Mouse (Mus musculus): ENCODE measurements at regions not wholly inside any gene's neighbourhood (a gene's known extent, or its start where the extent isn't known, plus 50 kb on each side); places are given as distances from the start of the nearest gene placed in this dataset.

- peak; percentile 83 for ATAC-seq (ENCODE audit: insufficient number of reproducible peaks, low FRiP score, low TSS enrichment, low read depth)
- no peaks in the 10 kb centered on the region for H3K27me3 ChIP-seq (ENCODE audit: control insufficient read depth, insufficient read depth, low read length)
- H3K27ac ChIP-seq (replicated peaks; ENCODE audit: low read depth, low read length) = peak overlapping the region; percentile 96
- peak overlapping the region; percentile 34 for H3K4me2 ChIP-seq (ENCODE audit: low read depth, severe bottlenecking)
- no peaks in the 10 kb centered on the region for H3K36me3 ChIP-seq (ENCODE audit: control insufficient read depth, insufficient read depth, low read length)
- H3K9me3 ChIP-seq (ENCODE audit: control insufficient read depth, low read length) = no peaks in the 10 kb centered on the region
- WGBS = 4% methylated on average over 18 of the region's 18 CpGs
- peaks cover 39% of the 10 kb centered on the region for H3K4me1 ChIP-seq (ENCODE audit: control insufficient read depth, insufficient read depth, low read length)
- peak; percentile 86 for DNase-seq (ENCODE audit: low spot score)
- peak overlapping the region; percentile 55; the same call in 1 of the 2 replicates for H3K9ac ChIP-seq (ENCODE audit: low read length)
- 0 out of 2 replicates have a peak overlapping the region, but pooled peaks have one; percentile 1 for H3K4me3 ChIP-seq (ENCODE audit: low read depth, low read length)
These were observed 90.4 kb downstream of the Zfp36l1 start for GRCm38 (mm10) chr12:80022181-80023106.

- H3K27ac ChIP-seq (replicated peaks; ENCODE audit: low read depth, low read length) = peak overlapping the region; percentile 96
- H3K9me3 ChIP-seq (ENCODE audit: control insufficient read depth, low read length) = no peaks in the 10 kb centered on the region
- peak overlapping the region; percentile 34 for H3K4me2 ChIP-seq (ENCODE audit: low read depth, severe bottlenecking)
- H3K4me3 ChIP-seq (ENCODE audit: low read depth, low read length) = no peak overlapping the region
- H3K9ac ChIP-seq (ENCODE audit: low read length) = no peak overlapping the region
- no peaks in the 10 kb centered on the region for H3K36me3 ChIP-seq (ENCODE audit: control insufficient read depth, insufficient read depth, low read length)
- peak; percentile 72 for DNase-seq (ENCODE audit: low spot score)
- 2% methylated on average over 6 of the region's 6 CpGs for WGBS
- H3K4me1 ChIP-seq (ENCODE audit: control insufficient read depth, insufficient read depth, low read length) = peaks cover 39% of the 10 kb centered on the region
- ATAC-seq (ENCODE audit: insufficient number of reproducible peaks, low FRiP score, low TSS enrichment, low read depth) = peak; percentile 50; the same call in 1 of the 2 replicates
- H3K27me3 ChIP-seq (ENCODE audit: control insufficient read depth, insufficient read depth, low read length) = no peaks in the 10 kb centered on the region
These were observed 91.8 kb downstream of the Zfp36l1 start for GRCm38 (mm10) chr12:80021030-80021473.

GRCm38 (mm10) chr12:80018086-80018485 lies 94.7 kb downstream of the Zfp36l1 start:
- H3K4me1 ChIP-seq (ENCODE audit: control insufficient read depth, insufficient read depth, low read length) = peaks cover 38% of the 10 kb centered on the region
- 76% methylated on average over 8 of the region's 8 CpGs for WGBS

GRCm38 (mm10) chr12:80017376-80017929 lies 95.4 kb downstream of the Zfp36l1 start:
- Histone ChIP-seq H3K9me3 (ENCODE audit: control insufficient read depth, low read length) (no peaks in the 10 kb centered on the region), H3K27me3 (ENCODE audit: control insufficient read depth, insufficient read depth, low read length) (no peaks in the 10 kb centered on the region), H3K27ac (replicated peaks; ENCODE audit: low read depth, low read length) (no peak overlapping the region), H3K4me1 (ENCODE audit: control insufficient read depth, insufficient read depth, low read length) (peaks cover 34% of the 10 kb centered on the region), H3K4me2 (ENCODE audit: low read depth, severe bottlenecking) (no peak overlapping the region), H3K4me3 (ENCODE audit: low read depth, low read length) (no peak overlapping the region), H3K36me3 (ENCODE audit: control insufficient read depth, insufficient read depth, low read length) (no peaks in the 10 kb centered on the region), H3K9ac (ENCODE audit: low read length) (no peak overlapping the region)
- 79% methylated on average over 8 of the region's 8 CpGs for whole genome bisulfite sequencing
- no peak for ATAC-seq (ENCODE audit: insufficient number of reproducible peaks, low FRiP score, low TSS enrichment, low read depth)
- DNase-seq (ENCODE audit: low spot score) = no peak

More at GRCm38 (mm10) chr12:80018086-80018485, 94.7 kb downstream of the Zfp36l1 start:
- DNase-seq (ENCODE audit: low spot score) (no peak), ATAC-seq (ENCODE audit: insufficient number of reproducible peaks, low FRiP score, low TSS enrichment, low read depth) (no peak)
- no peaks in the 10 kb centered on the region for H3K9me3 ChIP-seq (ENCODE audit: control insufficient read depth, low read length)
- H3K27ac ChIP-seq (replicated peaks; ENCODE audit: low read depth, low read length) = no peak overlapping the region
- no peak overlapping the region for H3K9ac ChIP-seq (ENCODE audit: low read length)
- H3K4me3 ChIP-seq (ENCODE audit: low read depth, low read length) = no peak overlapping the region
- no peaks in the 10 kb centered on the region for H3K27me3 ChIP-seq (ENCODE audit: control insufficient read depth, insufficient read depth, low read length)
- no peaks in the 10 kb centered on the region for H3K36me3 ChIP-seq (ENCODE audit: control insufficient read depth, insufficient read depth, low read length)
- no peak overlapping the region for H3K4me2 ChIP-seq (ENCODE audit: low read depth, severe bottlenecking)

- Histone ChIP-seq H3K4me1 (ENCODE audit: control insufficient read depth, insufficient read depth, low read length) (peaks cover 20% of the 10 kb centered on the region), H3K9ac (ENCODE audit: low read length) (no peak overlapping the region), H3K27ac (replicated peaks; ENCODE audit: low read depth, low read length) (no peak overlapping the region), H3K9me3 (ENCODE audit: control insufficient read depth, low read length) (no peaks in the 10 kb centered on the region), H3K4me2 (ENCODE audit: low read depth, severe bottlenecking) (no peak overlapping the region), H3K4me3 (ENCODE audit: low read depth, low read length) (no peak overlapping the region), H3K36me3 (ENCODE audit: control insufficient read depth, insufficient read depth, low read length) (no peaks in the 10 kb centered on the region), H3K27me3 (ENCODE audit: control insufficient read depth, insufficient read depth, low read length) (no peaks in the 10 kb centered on the region)
- ATAC-seq (ENCODE audit: insufficient number of reproducible peaks, low FRiP score, low TSS enrichment, low read depth) (no peak), DNase-seq (ENCODE audit: low spot score) (no peak)
- WGBS = 100% methylated on average over 1 of the region's 1 CpGs
These were observed 96.9 kb downstream of the Zfp36l1 start for GRCm38 (mm10) chr12:80015938-80016337.

GRCm38 (mm10) chr12:80014598-80014983 lies 98.2 kb downstream of the Zfp36l1 start:
- H3K4me2 ChIP-seq (ENCODE audit: low read depth, severe bottlenecking) = no peak overlapping the region
- H3K9me3 ChIP-seq (ENCODE audit: control insufficient read depth, low read length) = no peaks in the 10 kb centered on the region
- no peaks in the 10 kb centered on the region for H3K36me3 ChIP-seq (ENCODE audit: control insufficient read depth, insufficient read depth, low read length)
- peaks cover 13% of the 10 kb centered on the region for H3K4me1 ChIP-seq (ENCODE audit: control insufficient read depth, insufficient read depth, low read length)
- ATAC-seq (ENCODE audit: insufficient number of reproducible peaks, low FRiP score, low TSS enrichment, low read depth) (no peak), DNase-seq (ENCODE audit: low spot score) (no peak)
- H3K27me3 ChIP-seq (ENCODE audit: control insufficient read depth, insufficient read depth, low read length) = no peaks in the 10 kb centered on the region
- no peak overlapping the region for H3K4me3 ChIP-seq (ENCODE audit: low read depth, low read length)
- peak overlapping the region; percentile 53; the same call in 1 of the 2 replicates for H3K27ac ChIP-seq (replicated peaks; ENCODE audit: low read depth, low read length)
- H3K9ac ChIP-seq (ENCODE audit: low read length) = no peak overlapping the region
- WGBS = 66% methylated on average over 7 of the region's 7 CpGs

GRCm38 (mm10) chr12:80013904-80014597 lies 98.8 kb downstream of the Zfp36l1 start:
- Histone ChIP-seq H3K4me3 (ENCODE audit: low read depth, low read length) (no peak overlapping the region), H3K27ac (replicated peaks; ENCODE audit: low read depth, low read length) (peak overlapping the region; percentile 53; the same call in 1 of the 2 replicates), H3K4me1 (ENCODE audit: control insufficient read depth, insufficient read depth, low read length) (peaks cover 13% of the 10 kb centered on the region), H3K27me3 (ENCODE audit: control insufficient read depth, insufficient read depth, low read length) (no peaks in the 10 kb centered on the region), H3K9me3 (ENCODE audit: control insufficient read depth, low read length) (no peaks in the 10 kb centered on the region), H3K4me2 (ENCODE audit: low read depth, severe bottlenecking) (no peak overlapping the region), H3K36me3 (ENCODE audit: control insufficient read depth, insufficient read depth, low read length) (no peaks in the 10 kb centered on the region), H3K9ac (ENCODE audit: low read length) (no peak overlapping the region)
- DNase-seq (ENCODE audit: low spot score) (peak; percentile 45), ATAC-seq (ENCODE audit: insufficient number of reproducible peaks, low FRiP score, low TSS enrichment, low read depth) (0 out of 2 replicates have a peak, but pooled peaks have one; percentile 44)
- WGBS = 35% methylated on average over 14 of the region's 14 CpGs

- Histone ChIP-seq H3K4me1 (ENCODE audit: control insufficient read depth, insufficient read depth, low read length) (peaks cover 13% of the 10 kb centered on the region), H3K27me3 (ENCODE audit: control insufficient read depth, insufficient read depth, low read length) (no peaks in the 10 kb centered on the region), H3K4me2 (ENCODE audit: low read depth, severe bottlenecking) (no peak overlapping the region), H3K9ac (ENCODE audit: low read length) (no peak overlapping the region), H3K9me3 (ENCODE audit: control insufficient read depth, low read length) (no peaks in the 10 kb centered on the region), H3K4me3 (ENCODE audit: low read depth, low read length) (no peak overlapping the region), H3K27ac (replicated peaks; ENCODE audit: low read depth, low read length) (peak overlapping the region; percentile 1; the same call in 1 of the 2 replicates), H3K36me3 (ENCODE audit: control insufficient read depth, insufficient read depth, low read length) (no peaks in the 10 kb centered on the region)
- 69% methylated on average over 6 of the region's 6 CpGs for WGBS
- DNase-seq (ENCODE audit: low spot score) = no peak
- ATAC-seq (ENCODE audit: insufficient number of reproducible peaks, low FRiP score, low TSS enrichment, low read depth) = no peak
These were observed 99.3 kb downstream of the Zfp36l1 start for GRCm38 (mm10) chr12:80013577-80013903.
